Comparison of ENCODE assay signal across 17 mouse cellular contexts in the genomic region with DNA sequence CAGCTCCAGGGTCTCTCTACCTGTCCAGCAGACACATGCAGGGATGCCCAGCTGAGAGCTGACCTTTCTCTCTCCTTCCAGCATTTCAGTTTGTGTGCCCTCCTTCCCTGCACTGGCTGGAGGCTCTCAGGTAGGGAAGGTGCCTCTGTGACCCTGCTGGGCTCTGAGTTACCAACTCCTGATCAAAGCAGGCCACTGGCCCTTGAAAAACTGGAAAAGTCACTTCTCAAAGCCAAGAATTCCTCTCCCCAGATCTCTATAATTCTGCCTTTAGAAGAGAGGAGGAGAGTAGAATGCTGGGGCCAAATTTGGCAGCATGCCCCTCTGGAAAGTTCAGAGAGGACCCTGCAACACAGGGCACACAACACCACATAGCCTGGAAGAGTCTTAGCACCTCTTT. TPM values are rescaled to one million over a fixed set of nuclear protein-coding genes. Genes with fewer than 3 reads are reported as not detected.
A peak's percentile ranks its signal among the peaks of the same experiment; 100 is the strongest.
DNase-seq lines count a peak whose midpoint lies in the region; ATAC-seq lines count a peak whose summit lies in the region.
"Had no signal": no experiment of that assay in that cellular context is flagged by ENCODE, and none has a peak within 500 bp of the region (broad histone marks: within the 10 kb centered on the region; RNA-seq: fewer than 3 reads in every experiment).

No protein-coding gene starts in this region.

- peaks cover 9% of the 10 kb centered on the region for H3K4me1 ChIP-seq in midbrain, embryonic 15.5 days
- H3K4me1 ChIP-seq in heart, embryonic 11.5 days (ENCODE audit: control insufficient read depth, insufficient read depth, low read length) = 0 out of 2 replicates have a peak, but pooled peaks cover 4% of the 10 kb centered on the region

- no peak for ATAC-seq in midbrain, embryonic 15.5 days (replicated peaks)
- ATAC-seq in heart, embryonic 11.5 days (replicated peaks; ENCODE audit: insufficient number of reproducible peaks, low FRiP score, low TSS enrichment) = no peak
- ATAC-seq: forebrain, postnatal 0 days; intestine, postnatal 0 days had no signal

- H3K9ac ChIP-seq in midbrain, embryonic 15.5 days = no peak overlapping the region
- H3K9ac ChIP-seq in heart, embryonic 11.5 days (ENCODE audit: low read depth, low read length) = no peak overlapping the region
- H3K9ac ChIP-seq: forebrain, postnatal 0 days; hindbrain, embryonic 15.5 days had no signal

- peak; percentile 20 for DNase-seq in urinary bladder, adult 2 months (ENCODE audit: low spot score)
- no peak for DNase-seq in urinary bladder, postnatal 14 days (ENCODE audit: low spot score)
- peak; percentile 31 for DNase-seq in kidney, postnatal 36 days
- DNase-seq in lung, postnatal 25 days (ENCODE audit: low spot score) = peak; percentile 59
- no peak for DNase-seq in embryo, embryonic 11 days
- DNase-seq: adrenal gland, postnatal 25 days; cerebellum, adult 11 months; cerebellum, postnatal 10 days; forebrain, postnatal 0 days; heart, postnatal 36 days; liver; thymus, postnatal 25 days had no signal

- H3K27me3 ChIP-seq in midbrain, embryonic 15.5 days (replicated peaks) = peaks cover 31% of the 10 kb centered on the region
- peaks cover 54% of the 10 kb centered on the region for H3K27me3 ChIP-seq in heart, embryonic 11.5 days (ENCODE audit: control insufficient read depth, insufficient read depth, low read length)

- H3K9me3 ChIP-seq in midbrain, embryonic 15.5 days = no peaks in the 10 kb centered on the region
- H3K9me3 ChIP-seq in heart, embryonic 11.5 days (replicated peaks; ENCODE audit: control insufficient read depth, low read length) = no peaks in the 10 kb centered on the region
- H3K9me3 ChIP-seq: hindbrain, embryonic 15.5 days had no signal

- H3K4me3 ChIP-seq in midbrain, embryonic 15.5 days = no peak overlapping the region
- no peak overlapping the region for H3K4me3 ChIP-seq in heart, embryonic 11.5 days (ENCODE audit: low read depth, low read length)
- H3K4me3 ChIP-seq: hindbrain, embryonic 15.5 days had no signal

- no peak overlapping the region for H3K4me2 ChIP-seq in midbrain, embryonic 15.5 days
- no peak overlapping the region for H3K4me2 ChIP-seq in heart, embryonic 11.5 days
- H3K4me2 ChIP-seq: hindbrain, embryonic 15.5 days had no signal

- no peak overlapping the region for H3K27ac ChIP-seq in midbrain, embryonic 15.5 days
- no peak overlapping the region for H3K27ac ChIP-seq in heart, embryonic 11.5 days (ENCODE audit: low read depth, low read length)
- H3K27ac ChIP-seq: hindbrain, embryonic 15.5 days had no signal

- H3K36me3 ChIP-seq in midbrain, embryonic 15.5 days (replicated peaks) = no peaks in the 10 kb centered on the region
- H3K36me3 ChIP-seq in heart, embryonic 11.5 days (ENCODE audit: control insufficient read depth, insufficient read depth, low read length) = no peaks in the 10 kb centered on the region
- H3K36me3 ChIP-seq: hindbrain, embryonic 15.5 days had no signal

RNA-seq across cellular contexts. Expression of gene Mal, which starts 4.2 kb away (rescaled TPM):
- 113 and 133 TPM in 2 replicates for polyA plus RNA-seq in urinary bladder, adult 2 months (2012; rRNA removed)
- polyA plus RNA-seq in midbrain, embryonic 15.5 days (2015; fragmentation: Nextera tagmentation; extraction: Ambion mirVana) = 1.5 and 2.7 TPM in 2 replicates
- polyA plus RNA-seq in heart, embryonic 11.5 days (2014; fragmentation: Nextera tagmentation; extraction: Ambion mirVana) = 1.2 and 1.8 TPM in 2 replicates
- polyA plus RNA-seq: liver, embryonic 16.5 days had no signal

Comparison
In these comparisons a context has a peak if more than half of its experiments do, and no peak if none do; other contexts are left out.
1. DNase-seq: peak in urinary bladder, adult 2 months (single experiment), kidney, postnatal 36 days (2 of 2) and lung, postnatal 25 days (single experiment); none in urinary bladder, postnatal 14 days (single experiment) and embryo, embryonic 11 days (single experiment).
2. RNA of gene Mal, which starts 4.2 kb away (polyA plus RNA-seq): 113 to 133 TPM in urinary bladder, adult 2 months; 1.5 to 2.7 TPM in midbrain, embryonic 15.5 days and 1.2 to 1.8 TPM in heart, embryonic 11.5 days; every median in the first group is over 10 times any median in the second.